ENCODE assay signal across 8 mouse cellular contexts in the genomic region with DNA sequence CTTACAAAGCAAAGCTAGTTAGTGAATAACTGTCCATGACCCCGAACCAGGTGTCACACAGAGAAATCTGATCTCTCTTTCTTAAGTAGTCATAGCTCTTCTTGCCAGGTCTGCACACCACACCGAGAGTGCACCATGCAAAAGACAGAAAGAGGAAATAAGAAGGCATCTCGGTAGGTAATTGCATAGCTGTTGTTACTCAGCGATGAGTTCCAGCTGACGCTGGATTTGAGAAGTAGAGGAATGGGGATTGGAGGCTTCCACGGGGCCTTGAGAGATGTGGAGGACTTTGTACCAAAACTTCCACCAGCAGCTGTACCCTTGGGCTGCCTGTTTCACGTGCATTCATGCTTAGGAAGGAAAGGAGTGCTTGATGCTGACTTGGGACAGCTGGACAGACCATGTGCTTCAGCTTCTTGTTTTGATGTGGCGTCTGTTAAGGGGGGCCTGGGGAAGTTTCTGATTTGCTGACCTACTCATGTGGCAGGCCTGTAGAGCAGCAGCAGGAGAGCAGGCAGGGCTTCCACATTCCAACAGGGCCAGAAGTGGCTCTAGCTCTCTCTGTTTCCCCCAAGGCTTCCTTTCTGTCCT.
DNase-seq lines count a peak whose midpoint lies in the region; ATAC-seq lines count a peak whose summit lies in the region.

No protein-coding gene starts in this region.

- no peaks in the 10 kb centered on the region for H3K9me3 ChIP-seq in hindbrain, embryonic 12.5 days (replicated peaks)
- no peaks in the 10 kb centered on the region for H3K9me3 ChIP-seq in limb, embryonic 15.5 days
- H3K9me3 ChIP-seq in neural tube, embryonic 12.5 days, result no peaks in the 10 kb centered on the region

- peaks cover 47% of the 10 kb centered on the region for H3K4me1 ChIP-seq in hindbrain, embryonic 12.5 days
- peaks cover 14% of the 10 kb centered on the region for H3K4me1 ChIP-seq in limb, embryonic 15.5 days
- peaks cover 45% of the 10 kb centered on the region for H3K4me1 ChIP-seq in neural tube, embryonic 12.5 days

- H3K36me3 ChIP-seq in hindbrain, embryonic 12.5 days, result no peaks in the 10 kb centered on the region
- no peaks in the 10 kb centered on the region for H3K36me3 ChIP-seq in limb, embryonic 15.5 days
- no peaks in the 10 kb centered on the region for H3K36me3 ChIP-seq in neural tube, embryonic 12.5 days

- DNase-seq in cerebellum, adult 11 months, result no peak
- DNase-seq in gastrocnemius, adult 8-10 months (ENCODE audit: low spot score in 2 of 2), result peak; percentile 41 to 55
- no peak for DNase-seq in thymus, postnatal 10 days (ENCODE audit: low spot score in 2 of 2)
- no peak for DNase-seq in right cerebral cortex, adult 2 months (ENCODE audit: low spot score in 2 of 2)

- 0 out of 2 replicates have a peak, but pooled peaks have one; percentile 20 for ATAC-seq in cerebellum, adult (ENCODE audit: insufficient number of reproducible peaks, low FRiP score, low TSS enrichment)
- ATAC-seq in hindbrain, embryonic 12.5 days (ENCODE audit: low FRiP score), result no peak
- 0 out of 2 replicates have a peak, but pooled peaks have one; percentile 71 for ATAC-seq in limb, embryonic 15.5 days (ENCODE audit: insufficient number of reproducible peaks, low FRiP score, low TSS enrichment, low read depth)
- ATAC-seq in neural tube, embryonic 12.5 days (ENCODE audit: low FRiP score, low read depth), result no peak

- H3K4me3 ChIP-seq in hindbrain, embryonic 12.5 days, result 0 out of 2 replicates have a peak overlapping the region, but pooled peaks have one; percentile 2
- no peak overlapping the region for H3K4me3 ChIP-seq in limb, embryonic 15.5 days
- no peak overlapping the region for H3K4me3 ChIP-seq in neural tube, embryonic 12.5 days

- H3K4me2 ChIP-seq in hindbrain, embryonic 12.5 days (replicated peaks), result peak overlapping the region; percentile 37
- peak overlapping the region; percentile 15; the same call in 1 of the 2 replicates for H3K4me2 ChIP-seq in limb, embryonic 15.5 days
- H3K4me2 ChIP-seq in neural tube, embryonic 12.5 days (replicated peaks), result peak overlapping the region; percentile 41

- H3K9ac ChIP-seq in hindbrain, embryonic 12.5 days, result no peak overlapping the region
- no peak overlapping the region for H3K9ac ChIP-seq in limb, embryonic 15.5 days
- H3K9ac ChIP-seq in neural tube, embryonic 12.5 days, result 0 out of 2 replicates have a peak overlapping the region, but pooled peaks have one; percentile 13

- no peaks in the 10 kb centered on the region for H3K27me3 ChIP-seq in hindbrain, embryonic 12.5 days
- H3K27me3 ChIP-seq in limb, embryonic 15.5 days, result no peaks in the 10 kb centered on the region
- H3K27me3 ChIP-seq in neural tube, embryonic 12.5 days (replicated peaks), result no peaks in the 10 kb centered on the region

- 42% methylated on average over 8 of the region's 8 CpGs for WGBS in hindbrain, embryonic 12.5 days
- 9% methylated on average over 8 of the region's 8 CpGs for WGBS in limb, embryonic 15.5 days
- 46% methylated on average over 8 of the region's 8 CpGs for WGBS in neural tube, embryonic 12.5 days

- peak overlapping the region; percentile 70 for H3K27ac ChIP-seq in hindbrain, embryonic 12.5 days
- H3K27ac ChIP-seq in limb, embryonic 15.5 days, result peak overlapping the region; percentile 39
- peak overlapping the region; percentile 26; the same call in 1 of the 2 replicates for H3K27ac ChIP-seq in neural tube, embryonic 12.5 days

Comparison
In these comparisons a context has a peak if more than half of its experiments do, and no peak if none do; other contexts are left out.
1. ATAC-seq: peak in cerebellum, adult (single experiment) and limb, embryonic 15.5 days (single experiment); none in hindbrain, embryonic 12.5 days (single experiment) and neural tube, embryonic 12.5 days (single experiment).
2. DNase-seq: peak in gastrocnemius, adult 8-10 months (2 of 2); none in cerebellum, adult 11 months (single experiment), thymus, postnatal 10 days (0 of 2) and right cerebral cortex, adult 2 months (0 of 2).
3. Peak in every context shown above with its lines, with median percentiles within 50 percentile points of each other: H3K27ac ChIP-seq and H3K4me2 ChIP-seq.